Mouse (Mus musculus) brown adipose tissue, adult 24 weeks (tissue): ENCODE results near the gene Mlxipl. TPM values are rescaled to one million over a fixed set of nuclear protein-coding genes. Genes with fewer than 3 reads are reported as not detected.

Experiments
- H3K27ac ChIP-seq: fragments of 200-500 bp; replicated peaks from 2 replicates; pipeline ENCODE4 v1.5.1; 2012; ENCODE audit warnings: low read depth, mild to moderate bottlenecking, low read length
- H3K4me1 ChIP-seq: fragments of 200-500 bp; 2 replicates; pipeline ENCODE4 v1.6.1; 2012; ENCODE audit warnings: low read length, mixed read lengths; ENCODE audit not compliant: control insufficient read depth, insufficient read depth, insufficient read length
- H3K4me3 ChIP-seq: fragments of 200-500 bp; 2 replicates; pipeline ENCODE4 v1.5.1; 2012; ENCODE audit warnings: low read depth, mild to moderate bottlenecking, low read length, moderate library complexity; ENCODE audit not compliant: insufficient read depth
- polyA plus RNA-seq: library from polyadenylated mRNA; stranded (reverse); fragments of >200 nt; gene quantifications from 2 replicates; pipeline ENCODE4 v1.2.4, GENCODE M21; 2012; ENCODE audit not compliant: missing spikeins, insufficient read depth, insufficient read length

Gene Mlxipl
- polyA plus RNA-seq, 1 experiment: 174 TPM

DNA sequence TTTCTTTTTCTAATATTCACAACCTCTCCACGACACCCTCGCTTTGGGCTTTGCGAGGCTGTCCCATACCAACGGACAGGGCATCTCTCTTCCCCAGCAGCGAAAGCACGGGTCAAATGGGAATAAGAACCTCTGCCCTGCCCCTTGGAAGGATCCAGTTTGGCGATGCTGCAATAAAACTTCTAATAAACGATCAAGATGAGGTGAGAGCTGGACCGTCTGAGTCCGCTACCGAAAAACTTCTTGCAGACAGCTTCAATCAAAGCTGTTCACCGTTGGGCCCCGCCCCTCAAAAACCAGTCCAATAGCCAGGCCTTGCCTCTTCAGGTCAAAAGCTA is 59.0 kb downstream of the Mlxipl start:
- H3K4me3 ChIP-seq: peak overlapping the region; percentile 66
- H3K27ac ChIP-seq: no peak overlapping the region
- no peaks in the 10 kb centered on the region; the same call in 1 of the 2 replicates for H3K4me1 ChIP-seq

DNA sequence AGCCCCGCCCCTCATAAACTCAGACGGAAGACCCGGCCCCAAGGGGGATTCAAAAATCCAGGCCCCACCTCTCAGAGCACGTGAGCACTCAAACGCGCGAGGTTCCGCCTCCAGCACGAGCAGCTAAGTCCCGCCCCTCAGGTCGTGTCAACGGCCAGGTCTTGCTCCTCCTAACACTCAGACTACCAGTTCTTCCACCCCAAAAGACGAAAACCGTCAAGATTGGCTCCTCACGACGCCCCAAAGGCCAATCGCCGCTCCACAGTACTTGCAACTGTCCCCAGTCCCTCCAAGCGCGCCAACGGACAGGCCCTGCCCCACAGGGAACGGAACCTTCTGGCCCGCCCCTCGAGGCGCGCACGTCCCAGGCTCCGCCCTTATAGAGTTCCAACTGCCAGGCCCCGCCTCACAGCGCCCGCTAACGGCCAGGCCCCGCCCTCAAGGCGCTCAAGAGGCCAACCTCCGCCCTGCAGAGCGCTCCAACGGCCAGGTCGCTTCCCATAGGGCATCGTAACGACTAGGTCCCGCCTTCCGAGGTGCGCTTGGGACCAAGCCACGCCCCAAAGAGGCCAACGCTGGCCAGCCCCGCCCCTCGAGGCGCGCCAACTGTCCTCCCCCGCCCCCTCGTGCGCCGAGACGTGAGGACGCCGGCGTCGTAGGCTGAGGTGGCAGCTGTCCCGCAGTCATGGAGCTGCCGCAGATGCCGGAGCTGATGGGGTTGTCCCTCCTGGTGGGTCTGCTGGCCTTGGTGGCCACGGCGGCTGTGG is 59.5 kb downstream of the Mlxipl start, which contains the start of gene Tbl2:
TSS of gene Tbl2 (plus strand) at position 605 of the 767 bp plus-strand sequence.
- Histone ChIP-seq H3K27ac (peak within 1 kb of the TSS; percentile 94), H3K4me3 (peak within 1 kb of the TSS; percentile 76), H3K4me1 (no peaks in the 10 kb centered on the region; the same call in 1 of the 2 replicates)

DNA sequence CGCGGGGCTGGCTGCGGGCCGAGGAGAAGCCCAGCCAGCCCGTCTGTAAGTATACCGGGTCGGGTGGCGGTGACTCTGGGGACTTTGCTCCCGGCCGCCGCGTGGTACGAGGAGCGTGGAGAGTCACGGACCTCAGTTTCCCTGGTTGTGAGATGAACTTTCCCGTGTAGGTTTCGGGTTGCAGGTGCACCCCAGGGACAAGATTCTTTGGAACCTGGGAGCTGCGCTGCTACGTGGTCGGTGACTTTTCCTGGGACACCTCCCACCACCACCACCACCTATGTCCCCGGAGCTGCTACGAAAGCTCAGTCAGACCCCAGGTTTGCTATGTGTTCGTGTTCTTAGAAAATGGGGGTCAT is 60.1 kb downstream of the Mlxipl start:
- Histone ChIP-seq H3K27ac (0 out of 2 replicates have a peak overlapping the region, but pooled peaks have one; percentile 11), H3K4me3 (peak overlapping the region; percentile 76), H3K4me1 (no peaks in the 10 kb centered on the region; the same call in 1 of the 2 replicates)

DNA sequence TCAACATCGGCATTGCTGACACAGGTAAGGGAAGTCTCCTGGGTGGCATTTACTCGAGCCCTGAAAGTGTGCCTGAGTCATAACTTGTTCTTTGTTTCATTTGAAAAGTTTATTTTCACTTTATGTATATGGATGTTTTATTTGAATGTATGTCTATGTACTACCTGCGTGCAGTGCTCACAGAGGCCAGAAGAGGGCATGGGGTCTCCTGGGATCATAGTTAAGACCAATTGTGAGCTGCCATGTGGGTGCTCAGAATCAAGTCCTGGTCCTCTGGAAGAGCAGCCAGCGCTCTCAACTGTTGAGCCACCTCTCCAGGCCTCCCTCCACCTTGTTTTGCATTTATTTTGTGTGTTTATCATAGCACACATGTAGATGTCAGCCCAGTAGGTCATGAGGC is 66.8 kb downstream of the Mlxipl start:
- H3K4me1 ChIP-seq: peaks cover 8% of the 10 kb centered on the region
- H3K4me3 ChIP-seq: no peak overlapping the region
- H3K27ac ChIP-seq: no peak overlapping the region

DNA sequence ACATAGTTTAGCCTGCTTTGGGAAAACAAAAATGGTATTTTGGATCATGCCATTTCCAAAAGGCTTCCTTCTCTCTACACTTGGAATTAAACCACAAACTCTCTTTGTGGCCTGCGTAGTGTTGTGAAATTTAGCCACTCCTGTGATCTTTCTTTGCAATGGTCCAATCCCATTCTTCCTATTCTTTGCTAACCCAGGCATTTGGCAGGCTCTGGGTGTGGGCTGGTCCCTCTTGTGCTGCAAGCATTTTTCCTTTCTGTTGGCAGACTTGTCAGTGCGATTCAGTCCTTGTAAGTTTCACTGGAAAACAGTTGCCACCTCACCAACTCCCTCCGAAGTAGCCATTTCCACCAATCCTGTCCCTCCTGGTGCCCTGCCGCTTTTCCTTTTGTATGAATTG is 71.5 kb downstream of the Mlxipl start:
- no peak overlapping the region for H3K4me3 ChIP-seq
- peak overlapping the region; percentile 51 for H3K27ac ChIP-seq
- H3K4me1 ChIP-seq: peaks cover 8% of the 10 kb centered on the region

DNA sequence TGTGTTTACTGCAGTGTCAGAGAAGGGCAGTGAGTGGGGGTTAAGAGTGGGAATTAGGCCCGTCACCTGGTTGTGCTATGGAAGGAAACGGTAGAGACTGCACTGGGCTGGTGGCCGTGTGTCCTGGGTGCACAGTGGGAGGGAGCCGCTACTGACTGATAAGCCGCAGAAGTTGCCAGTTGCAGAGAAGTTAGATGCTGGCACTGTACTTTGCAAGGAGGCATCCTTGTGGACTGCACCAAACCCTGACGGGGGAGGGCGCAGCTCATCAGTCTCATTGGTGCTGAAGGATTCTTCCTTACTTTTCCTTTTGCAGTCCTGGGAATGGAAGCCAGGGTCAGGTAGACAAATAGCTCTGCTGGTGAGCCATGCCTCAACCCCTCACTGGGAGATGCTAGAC is 72.0 kb downstream of the Mlxipl start:
- Histone ChIP-seq H3K4me1 (peaks cover 8% of the 10 kb centered on the region), H3K27ac (peak overlapping the region; percentile 49), H3K4me3 (no peak overlapping the region)

DNA sequence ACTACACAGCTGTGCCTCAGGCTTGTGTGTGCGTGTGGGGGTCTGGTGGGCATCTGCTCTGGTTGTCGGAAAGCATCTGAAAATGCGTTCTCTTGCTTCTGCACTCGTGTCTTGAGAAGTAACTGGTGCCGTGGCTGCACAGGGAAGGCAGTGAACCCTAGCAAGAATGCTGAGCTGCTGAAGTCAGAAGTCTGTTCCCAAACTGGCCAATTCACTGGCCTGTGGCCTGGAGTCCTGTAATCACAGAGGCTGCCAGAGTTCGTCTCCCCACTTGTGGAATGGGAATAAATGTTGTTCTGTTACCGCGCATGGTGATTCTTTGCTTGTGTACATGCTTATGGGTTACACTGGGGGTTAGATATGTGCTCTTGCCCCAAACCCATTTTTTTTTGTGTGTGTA is 72.7 kb downstream of the Mlxipl start:
- no peak overlapping the region for H3K27ac ChIP-seq
- peaks cover 8% of the 10 kb centered on the region for H3K4me1 ChIP-seq

DNA sequence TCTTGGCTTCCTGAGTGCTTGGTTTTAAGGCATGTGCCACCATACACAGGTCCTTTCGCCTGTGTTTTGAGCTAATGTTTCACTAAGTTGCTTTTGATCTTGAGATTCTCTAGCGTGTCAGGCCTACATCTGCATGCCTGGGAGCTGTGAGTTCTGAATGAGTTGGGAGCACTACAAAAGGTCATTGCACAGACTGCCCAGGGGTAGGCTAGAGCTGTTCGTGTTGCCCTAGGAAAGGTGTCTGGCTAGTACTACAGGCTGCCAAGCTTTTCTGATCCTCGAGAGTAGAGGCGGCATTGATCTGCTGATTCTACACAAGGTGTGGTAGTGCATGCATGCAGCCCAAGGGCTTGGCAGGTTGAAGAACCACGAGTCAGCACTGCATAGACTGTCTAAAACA is 73.1 kb downstream of the Mlxipl start:
- peaks cover 8% of the 10 kb centered on the region for H3K4me1 ChIP-seq
- H3K27ac ChIP-seq: no peak overlapping the region
- no peak overlapping the region for H3K4me3 ChIP-seq

More for the DNA sequence above, 72.7 kb downstream of the Mlxipl start:
- no peak overlapping the region for H3K4me3 ChIP-seq

DNA sequence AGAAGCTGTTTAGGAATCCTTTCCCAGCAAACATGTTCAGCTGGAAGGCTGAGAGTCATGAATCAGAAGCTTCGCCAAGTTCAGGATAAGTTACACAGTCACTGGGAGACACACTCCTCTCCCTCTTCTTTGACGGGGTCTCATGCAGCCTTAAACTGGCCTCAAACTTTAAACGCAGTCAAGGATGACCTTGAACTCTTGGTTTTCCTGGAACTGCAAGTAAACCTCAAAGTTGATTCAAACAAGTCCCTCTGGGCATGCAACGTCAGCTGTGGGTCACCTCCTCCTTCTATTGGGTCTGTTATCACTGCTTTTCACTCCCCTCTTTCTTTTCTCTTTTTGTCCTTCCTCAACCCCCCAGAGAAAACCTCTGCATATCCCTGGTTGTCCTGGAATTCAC is 77.2 kb downstream of the Mlxipl start:
- peaks cover 2% of the 10 kb centered on the region; the same call in 1 of the 2 replicates for H3K4me1 ChIP-seq
- H3K27ac ChIP-seq: no peak overlapping the region
- no peak overlapping the region for H3K4me3 ChIP-seq

DNA sequence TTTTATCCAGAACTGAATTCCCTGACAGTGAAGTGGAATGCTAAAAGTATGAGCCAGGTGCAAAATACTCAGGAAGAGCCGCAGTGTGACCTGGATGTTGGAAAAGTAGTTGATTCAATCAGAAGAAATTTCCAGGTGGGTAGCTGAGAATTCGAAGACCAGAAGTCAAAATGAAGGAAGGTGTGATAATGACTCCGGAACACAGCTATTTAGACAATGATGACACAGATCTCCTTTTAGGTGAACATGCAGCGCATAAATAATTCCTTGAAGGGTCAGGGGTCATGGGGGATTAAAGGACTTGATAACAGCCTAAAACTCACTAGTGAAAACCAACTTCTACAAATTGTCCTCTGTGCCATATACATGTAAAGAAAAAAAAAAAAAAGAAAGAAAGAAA is 77.8 kb downstream of the Mlxipl start:
- peaks cover 2% of the 10 kb centered on the region; the same call in 1 of the 2 replicates for H3K4me1 ChIP-seq
- H3K27ac ChIP-seq: no peak overlapping the region
- H3K4me3 ChIP-seq: no peak overlapping the region

DNA sequence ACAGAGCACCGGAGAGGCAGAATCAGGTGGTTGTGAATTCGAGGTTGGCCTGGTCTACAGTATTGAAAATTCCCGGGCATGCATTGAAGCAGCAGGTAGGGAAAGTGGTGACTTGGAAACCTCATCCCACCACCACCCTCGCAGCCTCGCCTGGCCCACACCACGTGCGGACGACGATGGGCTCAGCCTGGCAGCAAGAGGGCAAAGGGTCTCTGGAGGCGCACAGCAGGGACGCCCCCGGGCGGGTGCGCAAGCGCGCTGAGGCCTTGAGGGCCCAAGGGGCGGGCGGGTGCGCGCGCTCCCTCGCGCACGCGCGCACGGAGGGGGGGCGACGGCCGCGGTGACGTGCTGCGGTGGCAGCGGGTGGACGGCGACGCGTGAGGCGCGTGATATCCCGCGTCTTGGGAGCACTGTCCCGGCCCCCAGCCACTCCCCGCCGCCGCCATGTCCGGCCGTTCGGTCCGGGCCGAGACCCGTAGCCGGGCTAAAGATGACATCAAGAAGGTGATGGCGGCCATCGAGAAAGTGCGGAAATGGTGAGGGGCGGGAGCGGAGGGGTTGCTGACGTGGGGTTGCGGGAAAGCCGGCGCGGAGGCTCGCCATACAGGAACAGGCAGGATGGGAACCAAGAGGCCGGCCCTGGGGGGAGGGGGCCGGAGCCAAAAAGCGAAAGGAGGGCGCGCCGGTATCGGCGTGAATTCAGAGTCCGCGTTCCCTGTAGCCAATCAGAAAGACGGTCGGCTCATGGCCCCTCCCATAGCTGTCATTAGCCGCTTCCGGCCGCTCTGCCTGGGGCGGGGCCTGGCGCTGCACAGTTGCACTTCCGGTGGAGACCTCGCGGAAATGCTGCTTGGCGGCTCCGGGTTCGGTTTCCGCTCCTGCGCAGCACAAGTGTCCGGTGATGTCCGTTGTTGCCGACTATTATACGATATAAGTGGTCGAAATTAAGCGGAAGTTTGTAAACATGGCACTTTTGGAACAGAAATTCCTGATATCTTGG is 78.7 kb downstream of the Mlxipl start, which contains the start of gene Bcl7b:
TSS of gene Bcl7b (plus strand) at position 221 of the 1,000 bp plus-strand sequence.
- Histone ChIP-seq H3K4me1 (peaks cover 2% of the 10 kb centered on the region; the same call in 1 of the 2 replicates), H3K4me3 (peak within 1 kb of the TSS; percentile 89), H3K27ac (peak within 1 kb of the TSS; percentile 95)

DNA sequence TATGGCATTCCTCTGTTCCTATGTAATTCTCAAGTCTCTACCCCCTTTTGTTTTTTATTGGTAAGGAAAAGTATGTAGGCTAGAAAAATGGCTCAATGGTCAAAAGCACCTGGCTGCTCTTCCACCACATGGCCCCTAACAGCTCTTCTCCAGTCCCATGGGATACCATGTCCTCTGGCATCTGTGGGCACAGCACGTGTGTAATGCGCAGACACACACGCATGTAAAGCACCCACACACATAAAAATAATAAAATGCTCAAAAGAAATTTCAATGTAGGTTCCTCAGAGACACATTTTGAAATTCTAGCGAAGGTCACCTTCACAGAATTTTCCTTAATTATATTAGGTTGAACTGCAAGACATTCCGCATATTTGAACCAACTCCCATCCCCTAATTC is 79.8 kb downstream of the Mlxipl start:
- peaks cover 2% of the 10 kb centered on the region; the same call in 1 of the 2 replicates for H3K4me1 ChIP-seq
- H3K4me3 ChIP-seq: peak overlapping the region; percentile 89
- peak overlapping the region; percentile 95 for H3K27ac ChIP-seq

DNA sequence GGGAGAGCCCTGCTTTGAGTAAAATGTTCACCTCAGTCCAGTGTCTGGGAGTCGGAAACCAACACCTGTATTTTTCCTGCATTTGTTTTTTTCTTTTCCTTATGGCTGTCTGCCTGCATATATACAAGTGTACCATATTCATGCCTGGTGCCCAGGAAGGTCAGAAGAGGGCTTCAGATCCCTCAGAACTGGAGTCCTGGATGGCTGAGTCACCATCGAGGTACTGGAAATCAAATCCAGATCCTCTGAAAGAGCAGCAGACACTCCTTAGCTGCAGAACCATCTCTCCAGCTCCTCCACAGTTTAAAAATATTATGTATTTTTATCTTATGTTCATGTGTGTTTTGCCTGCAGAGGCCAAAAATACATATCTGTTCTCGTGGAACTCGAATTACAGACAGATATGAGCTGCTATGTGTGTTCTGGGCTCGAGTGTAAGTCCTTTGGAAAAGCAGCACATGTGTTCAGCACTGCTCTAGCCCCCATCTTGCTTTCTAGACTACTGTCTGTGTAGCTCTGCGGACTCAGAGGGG is 82.1 kb downstream of the Mlxipl start:
- H3K27ac ChIP-seq: no peak overlapping the region
- peaks cover 2% of the 10 kb centered on the region; the same call in 1 of the 2 replicates for H3K4me1 ChIP-seq
- H3K4me3 ChIP-seq: no peak overlapping the region

DNA sequence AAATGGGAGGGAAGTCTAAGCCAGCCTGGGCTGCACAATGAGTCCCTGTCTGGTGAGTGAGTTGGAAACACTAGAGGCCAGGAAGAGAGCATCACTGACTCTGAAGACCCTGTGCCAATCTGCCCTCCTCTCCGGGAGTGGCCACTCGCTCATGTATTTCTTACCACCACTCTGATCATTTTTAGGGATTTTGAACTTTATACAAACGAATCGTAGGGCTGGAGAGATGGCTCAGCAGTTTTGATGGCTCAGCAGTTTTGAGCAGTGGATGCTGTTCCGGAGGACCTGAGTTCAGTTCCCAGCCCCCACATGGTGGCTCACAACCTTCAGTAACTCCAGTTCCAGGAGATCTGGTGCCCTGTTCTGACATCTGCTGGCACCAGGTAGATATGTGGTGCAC is 83.3 kb downstream of the Mlxipl start:
- H3K4me1 ChIP-seq: peaks cover 2% of the 10 kb centered on the region; the same call in 1 of the 2 replicates
- no peak overlapping the region for H3K4me3 ChIP-seq
- H3K27ac ChIP-seq: no peak overlapping the region

DNA sequence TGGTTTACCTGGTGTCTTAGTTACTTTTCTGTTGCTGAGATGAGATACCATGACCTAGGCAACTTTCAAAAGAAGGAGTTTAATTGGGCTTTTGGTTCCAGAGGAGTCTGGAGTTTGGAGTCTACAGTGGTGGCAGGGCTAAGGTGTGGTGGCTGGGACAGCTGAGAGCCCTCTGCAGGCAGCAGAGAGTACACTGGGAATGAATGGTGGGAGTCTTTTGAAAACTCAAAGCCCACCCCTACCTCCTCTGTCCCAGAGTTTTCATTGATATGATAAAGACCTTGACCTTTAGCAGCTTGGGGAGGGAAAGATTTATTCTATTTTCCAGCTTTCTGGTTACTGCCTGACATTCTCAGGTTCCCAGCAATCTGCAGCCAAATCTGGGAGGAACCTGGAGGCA is 85.4 kb downstream of the Mlxipl start:
- Histone ChIP-seq H3K4me1 (peaks cover 8% of the 10 kb centered on the region; the same call in 1 of the 2 replicates), H3K27ac (no peak overlapping the region), H3K4me3 (no peak overlapping the region)
